Mouse (Mus musculus): ENCODE measurements at regions not wholly inside any gene's neighbourhood (a gene's known extent, or its start where the extent isn't known, plus 50 kb on each side); places are given as distances from the start of the nearest gene placed in this dataset.

- no peak overlapping the region for H3K27ac ChIP-seq (ENCODE audit: insufficient read depth, low read length)
- no peaks in the 10 kb centered on the region for H3K27me3 ChIP-seq (ENCODE audit: control insufficient read depth, insufficient read depth, low read length)
- no peaks in the 10 kb centered on the region for H3K36me3 ChIP-seq (ENCODE audit: control insufficient read depth, insufficient read depth, low read length)
- TF ChIP-seq CTCF (IDR thresholded peaks at IDR 0.05; ENCODE audit: extremely low read depth, insufficient read depth, insufficient read length, insufficient replicate concordance) (no peak), POLR2A (IDR thresholded peaks at IDR 0.05; ENCODE audit: low read depth, low read length) (no peak)
- 18% methylated on average over 3 of the region's 3 CpGs for WGBS
- DNase-seq (ENCODE audit: low read depth in 1 of 2, low spot score in 2 of 2), result no peak
- no peaks in the 10 kb centered on the region for H3K4me1 ChIP-seq (ENCODE audit: control insufficient read depth, insufficient read depth, insufficient read length)
- no peak overlapping the region for H3K4me3 ChIP-seq (ENCODE audit: extremely low read depth, insufficient read depth, insufficient read length)
These were observed 173.3 kb downstream of the Dhx15 start for GRCm38 (mm10) chr5:52016992-52017391.

- no peaks in the 10 kb centered on the region for H3K4me1 ChIP-seq (ENCODE audit: control insufficient read depth, insufficient read depth, insufficient read length)
- H3K36me3 ChIP-seq (ENCODE audit: control insufficient read depth, insufficient read depth, low read length), result no peaks in the 10 kb centered on the region
- H3K27me3 ChIP-seq (ENCODE audit: control insufficient read depth, insufficient read depth, low read length), result no peaks in the 10 kb centered on the region
- TF ChIP-seq CTCF (IDR thresholded peaks at IDR 0.05; ENCODE audit: extremely low read depth, insufficient read depth, insufficient read length, insufficient replicate concordance) (no peak), POLR2A (IDR thresholded peaks at IDR 0.05; ENCODE audit: low read depth, low read length) (no peak)
- H3K27ac ChIP-seq (ENCODE audit: insufficient read depth, low read length), result no peak overlapping the region
- DNase-seq (ENCODE audit: low read depth in 1 of 2, low spot score in 2 of 2), result no peak
- 81% methylated on average over 6 of the region's 6 CpGs for WGBS
- H3K4me3 ChIP-seq (ENCODE audit: extremely low read depth, insufficient read depth, insufficient read length), result no peak overlapping the region
These were observed 174.5 kb downstream of the Dhx15 start for GRCm38 (mm10) chr5:52015786-52016185.

GRCm38 (mm10) chr5:52010426-52010825 lies 179.9 kb downstream of the Dhx15 start:
- no peak overlapping the region for H3K27ac ChIP-seq (ENCODE audit: insufficient read depth, low read length)
- WGBS, result 91% methylated on average over 7 of the region's 7 CpGs
- H3K4me3 ChIP-seq (ENCODE audit: extremely low read depth, insufficient read depth, insufficient read length), result no peak overlapping the region
- TF ChIP-seq CTCF (IDR thresholded peaks at IDR 0.05; ENCODE audit: extremely low read depth, insufficient read depth, insufficient read length, insufficient replicate concordance) (no peak), POLR2A (IDR thresholded peaks at IDR 0.05; ENCODE audit: low read depth, low read length) (no peak)
- no peaks in the 10 kb centered on the region for H3K27me3 ChIP-seq (ENCODE audit: control insufficient read depth, insufficient read depth, low read length)
- no peaks in the 10 kb centered on the region for H3K36me3 ChIP-seq (ENCODE audit: control insufficient read depth, insufficient read depth, low read length)
- DNase-seq (ENCODE audit: low read depth in 1 of 2, low spot score in 2 of 2), result no peak
- H3K4me1 ChIP-seq (ENCODE audit: control insufficient read depth, insufficient read depth, insufficient read length), result no peaks in the 10 kb centered on the region

GRCm38 (mm10) chr5:52008942-52009341 lies 181.4 kb downstream of the Dhx15 start:
- Histone ChIP-seq H3K27me3 (ENCODE audit: control insufficient read depth, insufficient read depth, low read length) (no peaks in the 10 kb centered on the region), H3K27ac (ENCODE audit: insufficient read depth, low read length) (no peak overlapping the region), H3K36me3 (ENCODE audit: control insufficient read depth, insufficient read depth, low read length) (no peaks in the 10 kb centered on the region), H3K4me3 (ENCODE audit: extremely low read depth, insufficient read depth, insufficient read length) (no peak overlapping the region), H3K4me1 (ENCODE audit: control insufficient read depth, insufficient read depth, insufficient read length) (no peaks in the 10 kb centered on the region)
- no peak for TF ChIP-seq POLR2A (IDR thresholded peaks at IDR 0.05; ENCODE audit: low read depth, low read length)
- no peak for TF ChIP-seq CTCF (IDR thresholded peaks at IDR 0.05; ENCODE audit: extremely low read depth, insufficient read depth, insufficient read length, insufficient replicate concordance)
- WGBS, result 14% methylated on average over 3 of the region's 3 CpGs
- no peak for DNase-seq (ENCODE audit: low read depth in 1 of 2, low spot score in 2 of 2)

GRCm38 (mm10) chr5:52006843-52007242 lies 183.5 kb downstream of the Dhx15 start:
- TF ChIP-seq CTCF (IDR thresholded peaks at IDR 0.05; ENCODE audit: extremely low read depth, insufficient read depth, insufficient read length, insufficient replicate concordance) (no peak), POLR2A (IDR thresholded peaks at IDR 0.05; ENCODE audit: low read depth, low read length) (no peak)
- H3K27ac ChIP-seq (ENCODE audit: insufficient read depth, low read length), result no peak overlapping the region
- no peak for DNase-seq (ENCODE audit: low read depth in 1 of 2, low spot score in 2 of 2)
- WGBS, result 12% methylated on average over 3 of the region's 3 CpGs
- H3K27me3 ChIP-seq (ENCODE audit: control insufficient read depth, insufficient read depth, low read length), result no peaks in the 10 kb centered on the region
- H3K36me3 ChIP-seq (ENCODE audit: control insufficient read depth, insufficient read depth, low read length), result no peaks in the 10 kb centered on the region
- H3K4me1 ChIP-seq (ENCODE audit: control insufficient read depth, insufficient read depth, insufficient read length), result no peaks in the 10 kb centered on the region
- no peak overlapping the region for H3K4me3 ChIP-seq (ENCODE audit: extremely low read depth, insufficient read depth, insufficient read length)

- H3K27ac ChIP-seq (ENCODE audit: insufficient read depth, low read length), result no peak overlapping the region
- WGBS, result 86% methylated on average over 10 of the region's 10 CpGs
- H3K4me3 ChIP-seq (ENCODE audit: extremely low read depth, insufficient read depth, insufficient read length), result no peak overlapping the region
- no peaks in the 10 kb centered on the region for H3K27me3 ChIP-seq (ENCODE audit: control insufficient read depth, insufficient read depth, low read length)
- no peak for DNase-seq (ENCODE audit: low read depth in 1 of 2, low spot score in 2 of 2)
- no peaks in the 10 kb centered on the region for H3K36me3 ChIP-seq (ENCODE audit: control insufficient read depth, insufficient read depth, low read length)
- no peaks in the 10 kb centered on the region for H3K4me1 ChIP-seq (ENCODE audit: control insufficient read depth, insufficient read depth, insufficient read length)
- TF ChIP-seq CTCF (IDR thresholded peaks at IDR 0.05; ENCODE audit: extremely low read depth, insufficient read depth, insufficient read length, insufficient replicate concordance) (no peak), POLR2A (IDR thresholded peaks at IDR 0.05; ENCODE audit: low read depth, low read length) (no peak)
These were observed 199.3 kb downstream of the Dhx15 start for GRCm38 (mm10) chr5:51990847-51991610.

GRCm38 (mm10) chr5:51989396-51989795 lies 200.9 kb downstream of the Dhx15 start:
- DNase-seq (ENCODE audit: low read depth in 1 of 2, low spot score in 2 of 2), result no peak
- H3K27me3 ChIP-seq (ENCODE audit: control insufficient read depth, insufficient read depth, low read length), result no peaks in the 10 kb centered on the region

More at GRCm38 (mm10) chr5:51989396-51989795, 200.9 kb downstream of the Dhx15 start:
- Histone ChIP-seq H3K36me3 (ENCODE audit: control insufficient read depth, insufficient read depth, low read length) (no peaks in the 10 kb centered on the region), H3K4me3 (ENCODE audit: extremely low read depth, insufficient read depth, insufficient read length) (no peak overlapping the region), H3K27ac (ENCODE audit: insufficient read depth, low read length) (no peak overlapping the region), H3K4me1 (ENCODE audit: control insufficient read depth, insufficient read depth, insufficient read length) (no peaks in the 10 kb centered on the region)
- no peak for TF ChIP-seq POLR2A (IDR thresholded peaks at IDR 0.05; ENCODE audit: low read depth, low read length)
- TF ChIP-seq CTCF (IDR thresholded peaks at IDR 0.05; ENCODE audit: extremely low read depth, insufficient read depth, insufficient read length, insufficient replicate concordance), result no peak
- 87% methylated on average over 4 of the region's 4 CpGs for WGBS
